Mouse (Mus musculus) layer of hippocampus, adult 8-10 months (tissue): ENCODE results near the gene Lap3. TPM values are rescaled to one million over a fixed set of nuclear protein-coding genes. Genes with fewer than 3 reads are reported as not detected.

Source experiments
- total RNA-seq, 4 experiments: library from RNA; stranded (reverse); gene quantifications; 2 replicates each; pipeline ENCODE4 v1.2.4; 2022

Gene Lap3
- total RNA-seq, 4 experiments from 2014 or later, result 62.0 to 95.0 (median 71.4) TPM

Other genes with a start within 250 kb of the Lap3 start
- gene Qdpr, start 43.1 kb upstream of the Lap3 start, total RNA-seq, result 100 to 1,000 TPM; 206 to 221 (median 212) TPM
- gene Clrn2, start 39.6 kb upstream of the Lap3 start, total RNA-seq, result under 1 TPM in 2 of 4 experiments, not detected in 2; 0.69 to 0.80 TPM
- gene Med28, start 26.9 kb downstream of the Lap3 start, total RNA-seq, result 100 to 1,000 TPM in 3 of 4 experiments, 10 to 100 TPM in 1; 88.0 to 105 (median 102) TPM
- gene Fam184b, start 146.2 kb downstream of the Lap3 start, total RNA-seq, result 1 to 10 TPM; 5.4 to 9.0 (median 6.5) TPM
- 1 to 10 TPM in 1 of 4 experiments, under 1 TPM in 3; 0.29 to 1.2 (median 0.39) TPM for gene Ncapg, start 176.5 kb downstream of the Lap3 start, total RNA-seq